Mouse (Mus musculus): ENCODE data around the gene Rbm15b. TPM values are rescaled to one million over a fixed set of nuclear protein-coding genes. Genes with fewer than 3 reads are reported as not detected.

Rbm15b gene
- polyA plus RNA-seq, 1 experiment from 2014 or later, result 1.6 TPM

DNA sequence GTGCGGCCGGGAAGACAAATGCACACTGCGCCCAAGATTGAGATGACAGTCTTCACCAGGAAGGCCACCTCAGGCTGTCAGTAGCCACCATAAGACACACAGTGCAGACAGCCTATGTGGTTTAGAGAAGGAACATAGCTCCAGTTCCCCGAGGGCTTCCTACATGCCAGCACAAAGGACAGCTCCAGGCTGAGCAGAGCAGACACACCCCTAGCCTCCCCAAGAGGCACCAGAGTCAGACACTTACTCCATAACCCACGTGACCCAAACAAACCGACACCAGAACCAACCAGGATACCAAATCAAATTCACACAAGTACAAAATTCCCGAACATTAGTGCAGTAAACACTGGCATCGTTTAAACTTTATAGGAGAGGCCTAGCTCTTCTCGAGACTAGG, 2.1 kb upstream of the Rbm15b start:
- no peak overlapping the region for H3K4me3 ChIP-seq (ENCODE audit: low read depth, low read length)
- no peak overlapping the region for H3K9ac ChIP-seq (ENCODE audit: low read depth, low read length)
- WGBS (ENCODE audit: insufficient replicate concordance), result 79% methylated on average over 9 of the region's 9 CpGs
- H3K4me1 ChIP-seq (ENCODE audit: control insufficient read depth, low read depth, low read length), result peaks cover 54% of the 10 kb centered on the region
- peaks cover 29% of the 10 kb centered on the region for H3K36me3 ChIP-seq (ENCODE audit: control insufficient read depth, insufficient read depth)
- no peak overlapping the region for H3K27ac ChIP-seq (ENCODE audit: low read length)
- ATAC-seq (ENCODE audit: low read depth), result no peak
- H3K9me3 ChIP-seq (replicated peaks; ENCODE audit: control insufficient read depth, low read length), result no peaks in the 10 kb centered on the region
- 0 out of 2 replicates have a peak overlapping the region, but pooled peaks have one; percentile 2 for H3K4me2 ChIP-seq (ENCODE audit: low read depth, low read length)
- no peaks in the 10 kb centered on the region for H3K27me3 ChIP-seq (ENCODE audit: control insufficient read depth, insufficient read depth, low read depth, low read length)

DNA sequence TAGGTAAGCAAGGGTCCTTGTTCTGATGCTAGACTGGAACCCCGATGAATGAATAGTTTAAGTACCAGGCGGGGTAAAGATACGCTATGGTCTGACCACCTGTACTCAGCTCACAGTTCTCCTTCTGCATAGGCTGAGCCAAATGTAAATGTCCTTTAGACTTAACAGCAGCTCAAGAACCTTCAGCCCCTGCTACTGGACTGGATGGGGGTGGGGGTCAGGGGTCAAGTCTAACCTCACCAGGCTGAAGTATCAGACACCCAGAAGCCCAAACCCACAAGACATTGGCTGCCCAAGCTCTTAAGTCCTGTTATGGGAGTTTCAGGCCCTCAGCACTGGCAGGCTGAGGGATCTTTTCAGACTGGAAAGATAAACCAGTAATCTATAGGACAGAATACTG, 1.1 kb upstream of the Rbm15b start:
- no peaks in the 10 kb centered on the region for H3K9me3 ChIP-seq (replicated peaks; ENCODE audit: control insufficient read depth, low read length)
- H3K4me2 ChIP-seq (ENCODE audit: low read depth, low read length), result peak overlapping the region; percentile 89; the same call in 1 of the 2 replicates
- peaks cover 32% of the 10 kb centered on the region for H3K36me3 ChIP-seq (ENCODE audit: control insufficient read depth, insufficient read depth)
- H3K4me3 ChIP-seq (ENCODE audit: low read depth, low read length), result no peak overlapping the region
- 90% methylated on average over 3 of the region's 3 CpGs for WGBS (ENCODE audit: insufficient replicate concordance)
- ATAC-seq (ENCODE audit: low read depth), result no peak
- H3K27ac ChIP-seq (ENCODE audit: low read length), result no peak overlapping the region
- H3K27me3 ChIP-seq (ENCODE audit: control insufficient read depth, insufficient read depth, low read depth, low read length), result no peaks in the 10 kb centered on the region
- H3K4me1 ChIP-seq (ENCODE audit: control insufficient read depth, low read depth, low read length), result peaks cover 58% of the 10 kb centered on the region
- no peak overlapping the region; the same call in 1 of the 2 replicates for H3K9ac ChIP-seq (ENCODE audit: low read depth, low read length)

DNA sequence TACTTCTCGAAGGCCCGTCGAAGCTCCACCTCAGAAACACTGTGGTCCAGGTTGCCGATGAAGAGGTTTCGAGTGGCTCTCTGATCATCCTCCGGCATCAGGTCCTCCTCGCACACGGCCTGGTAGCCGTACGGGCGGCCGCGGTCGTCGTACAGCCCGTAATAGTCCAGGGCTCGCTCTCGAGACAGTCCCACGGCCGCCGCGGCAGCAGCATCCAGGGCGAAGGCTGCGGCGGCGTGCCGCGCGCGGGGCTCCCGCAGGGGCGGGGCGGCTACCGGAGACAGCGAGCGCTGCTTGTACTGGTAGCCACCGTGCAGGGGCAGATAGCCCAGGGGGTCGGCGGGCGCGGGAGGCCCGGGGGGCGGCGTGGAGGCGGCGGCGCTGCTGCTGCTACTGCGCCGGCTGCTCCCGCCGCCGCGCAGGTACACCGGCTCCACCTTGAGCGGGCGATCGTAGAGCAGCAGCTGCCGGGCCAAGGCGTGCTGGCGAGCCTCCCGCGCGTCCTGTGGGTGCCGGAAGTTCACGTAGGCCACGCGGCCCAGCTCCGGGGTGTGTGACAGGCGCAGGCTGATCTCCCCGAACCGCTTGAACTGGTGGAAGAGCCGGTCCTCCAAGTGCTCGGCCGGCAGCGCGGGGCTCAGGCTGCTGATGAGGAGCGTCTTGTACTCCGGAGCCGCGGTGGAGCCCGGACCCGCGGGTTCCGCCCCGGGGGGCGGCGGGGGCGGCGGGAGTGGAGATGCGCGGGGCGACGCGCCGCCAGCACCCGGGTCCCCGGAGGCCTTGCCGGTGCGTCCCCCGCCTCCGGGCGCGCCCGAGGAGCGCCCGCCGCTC, 1.1 kb downstream of the Rbm15b start:
- Histone ChIP-seq H3K27me3 (ENCODE audit: control insufficient read depth, insufficient read depth, low read depth, low read length) (no peaks in the 10 kb centered on the region), H3K36me3 (ENCODE audit: control insufficient read depth, insufficient read depth) (peaks cover 41% of the 10 kb centered on the region), H3K27ac (ENCODE audit: low read length) (peak overlapping the region; percentile 97), H3K9ac (ENCODE audit: low read depth, low read length) (peak overlapping the region; percentile 92), H3K4me3 (ENCODE audit: low read depth, low read length) (peak overlapping the region; percentile 93), H3K4me1 (ENCODE audit: control insufficient read depth, low read depth, low read length) (peaks cover 63% of the 10 kb centered on the region), H3K4me2 (ENCODE audit: low read depth, low read length) (peak overlapping the region; percentile 96), H3K9me3 (replicated peaks; ENCODE audit: control insufficient read depth, low read length) (no peaks in the 10 kb centered on the region)
- under 1% methylated on average over 98 of the region's 107 CpGs for WGBS (ENCODE audit: insufficient replicate concordance)
- peak; percentile 10 for ATAC-seq (ENCODE audit: low read depth)

DNA sequence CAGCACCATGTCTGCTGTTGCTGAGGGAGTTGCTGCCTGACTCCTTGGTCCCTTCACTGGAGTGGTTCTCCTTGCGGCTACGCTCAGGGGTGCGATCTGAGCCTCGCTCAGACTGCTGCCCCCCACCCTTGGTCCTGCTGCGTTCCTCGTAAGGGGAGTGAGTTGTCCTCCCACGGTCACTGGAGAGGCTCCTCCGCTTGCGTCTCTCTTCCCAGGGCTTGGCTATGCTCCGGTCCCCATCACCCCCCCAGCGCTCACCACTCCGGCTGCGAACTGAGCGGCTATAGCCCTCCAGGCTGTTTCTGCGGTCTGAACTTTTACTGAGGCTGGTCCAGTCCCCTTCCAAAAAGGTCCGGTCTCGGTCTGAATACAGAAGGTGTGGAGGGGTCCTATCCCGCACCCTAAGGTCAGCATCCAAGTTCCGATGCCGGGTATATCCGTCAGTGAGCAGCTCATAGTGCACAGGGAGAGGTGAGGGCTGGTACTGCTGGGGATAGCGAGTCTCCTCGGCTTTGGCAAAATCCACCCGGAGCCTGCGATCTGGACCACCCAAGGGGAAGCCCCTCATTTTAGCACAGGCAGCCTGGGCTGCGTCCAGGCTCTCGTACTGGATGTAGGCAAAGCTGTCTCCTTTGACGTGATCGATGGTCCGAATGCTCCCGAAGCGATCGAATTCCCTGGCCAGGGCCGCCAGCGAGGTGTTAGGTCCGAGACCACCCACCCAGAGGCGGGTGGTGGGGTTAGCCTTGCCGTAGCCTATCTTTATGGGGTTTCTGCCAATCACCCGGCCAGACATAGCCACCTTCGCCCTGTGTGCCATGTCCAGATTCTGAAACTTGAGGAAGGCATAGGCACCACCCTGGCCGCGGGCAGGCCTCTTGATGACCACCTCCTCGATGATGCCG, 2.0 kb downstream of the Rbm15b start:
- peak overlapping the region; percentile 92 for H3K9ac ChIP-seq (ENCODE audit: low read depth, low read length)
- H3K27me3 ChIP-seq (ENCODE audit: control insufficient read depth, insufficient read depth, low read depth, low read length), result no peaks in the 10 kb centered on the region
- no peak for ATAC-seq (ENCODE audit: low read depth)
- WGBS (ENCODE audit: insufficient replicate concordance), result 46% methylated on average over 44 of the region's 44 CpGs
- peaks cover 56% of the 10 kb centered on the region for H3K4me1 ChIP-seq (ENCODE audit: control insufficient read depth, low read depth, low read length)
- H3K4me2 ChIP-seq (ENCODE audit: low read depth, low read length), result peak overlapping the region; percentile 96
- no peak overlapping the region for H3K27ac ChIP-seq (ENCODE audit: low read length)
- peaks cover 38% of the 10 kb centered on the region for H3K36me3 ChIP-seq (ENCODE audit: control insufficient read depth, insufficient read depth)
- H3K4me3 ChIP-seq (ENCODE audit: low read depth, low read length), result peak overlapping the region; percentile 93
- no peaks in the 10 kb centered on the region for H3K9me3 ChIP-seq (replicated peaks; ENCODE audit: control insufficient read depth, low read length)

DNA sequence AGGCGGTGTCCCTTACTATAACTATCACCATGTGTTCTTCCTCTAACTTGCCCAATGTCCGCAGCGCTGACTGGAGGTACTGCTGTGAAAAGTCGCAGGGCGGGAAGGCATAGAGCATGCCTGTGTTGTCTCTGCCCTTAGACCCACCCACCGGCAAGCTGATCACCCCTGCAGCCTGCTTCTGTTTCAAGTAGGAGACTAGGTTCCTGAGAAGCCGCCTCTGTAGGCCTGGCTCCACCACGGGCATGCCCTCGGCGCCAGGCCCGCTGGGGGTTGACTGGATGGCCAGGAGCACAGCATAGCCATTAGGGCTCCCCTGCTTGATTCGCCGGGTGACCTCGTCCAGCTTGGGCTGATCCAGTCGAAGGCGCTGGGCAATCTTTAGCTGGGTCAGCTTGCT, 2.9 kb downstream of the Rbm15b start:
- Histone ChIP-seq H3K9ac (ENCODE audit: low read depth, low read length) (peak overlapping the region; percentile 36; the same call in 1 of the 2 replicates), H3K36me3 (ENCODE audit: control insufficient read depth, insufficient read depth) (peaks cover 28% of the 10 kb centered on the region), H3K27ac (ENCODE audit: low read length) (no peak overlapping the region), H3K27me3 (ENCODE audit: control insufficient read depth, insufficient read depth, low read depth, low read length) (no peaks in the 10 kb centered on the region), H3K4me3 (ENCODE audit: low read depth, low read length) (peak overlapping the region; percentile 93), H3K4me2 (ENCODE audit: low read depth, low read length) (peak overlapping the region; percentile 96), H3K9me3 (replicated peaks; ENCODE audit: control insufficient read depth, low read length) (no peaks in the 10 kb centered on the region), H3K4me1 (ENCODE audit: control insufficient read depth, low read depth, low read length) (peaks cover 48% of the 10 kb centered on the region)
- 68% methylated on average over 16 of the region's 16 CpGs for WGBS (ENCODE audit: insufficient replicate concordance)
- no peak for ATAC-seq (ENCODE audit: low read depth)

DNA sequence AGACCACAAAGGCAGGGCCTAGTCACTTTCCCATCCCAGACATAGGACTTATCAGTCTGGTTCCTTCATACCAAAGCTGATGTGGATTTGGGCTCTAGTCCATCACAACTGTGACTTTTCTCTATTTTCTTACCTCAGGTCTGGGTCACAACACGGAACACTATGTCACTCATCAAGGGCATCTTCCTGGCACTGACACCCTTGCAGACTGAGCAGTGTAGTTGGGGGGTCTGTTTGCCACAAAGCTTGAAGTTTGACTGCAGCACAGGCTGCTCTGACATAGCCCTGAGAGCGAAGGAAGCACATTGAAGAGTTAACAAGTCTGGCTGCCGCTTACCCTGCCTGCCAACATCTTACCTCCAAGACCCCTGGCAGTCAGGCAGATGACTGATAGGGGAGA, 4.1 kb downstream of the Rbm15b start:
- no peak for ATAC-seq (ENCODE audit: low read depth)
- H3K4me1 ChIP-seq (ENCODE audit: control insufficient read depth, low read depth, low read length), result peaks cover 36% of the 10 kb centered on the region
- no peaks in the 10 kb centered on the region for H3K27me3 ChIP-seq (ENCODE audit: control insufficient read depth, insufficient read depth, low read depth, low read length)
- 75% methylated on average over 3 of the region's 3 CpGs for WGBS (ENCODE audit: insufficient replicate concordance)
- H3K4me2 ChIP-seq (ENCODE audit: low read depth, low read length), result peak overlapping the region; percentile 11; the same call in 1 of the 2 replicates
- no peak overlapping the region for H3K4me3 ChIP-seq (ENCODE audit: low read depth, low read length)
- no peaks in the 10 kb centered on the region for H3K9me3 ChIP-seq (replicated peaks; ENCODE audit: control insufficient read depth, low read length)
- H3K36me3 ChIP-seq (ENCODE audit: control insufficient read depth, insufficient read depth), result peaks cover 16% of the 10 kb centered on the region
- no peak overlapping the region for H3K9ac ChIP-seq (ENCODE audit: low read depth, low read length)
- peak overlapping the region; percentile 7; the same call in 1 of the 2 replicates for H3K27ac ChIP-seq (ENCODE audit: low read length)

DNA sequence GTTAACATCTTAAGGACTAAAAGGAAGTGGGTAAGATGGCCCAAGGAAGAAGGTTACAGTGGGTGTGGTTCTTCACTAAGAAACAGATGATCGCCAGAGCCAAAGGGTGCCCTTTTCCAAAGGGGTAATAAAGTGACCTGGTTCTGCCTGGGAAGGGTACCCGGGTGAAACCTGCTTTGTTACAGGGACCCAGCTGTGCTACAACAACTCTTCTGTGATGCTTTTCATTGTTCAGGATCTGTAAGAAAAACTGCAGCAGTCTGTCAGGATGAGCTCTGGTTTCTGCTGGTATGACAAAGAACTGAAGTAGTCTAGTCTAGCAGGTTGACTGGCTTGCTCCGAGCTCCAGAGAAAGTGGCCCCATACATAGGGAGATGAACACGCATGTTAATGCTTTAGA, 5.1 kb downstream of the Rbm15b start:
- Histone ChIP-seq H3K4me2 (ENCODE audit: low read depth, low read length) (no peak overlapping the region), H3K9me3 (replicated peaks; ENCODE audit: control insufficient read depth, low read length) (no peaks in the 10 kb centered on the region), H3K36me3 (ENCODE audit: control insufficient read depth, insufficient read depth) (peaks cover 14% of the 10 kb centered on the region), H3K9ac (ENCODE audit: low read depth, low read length) (no peak overlapping the region), H3K27me3 (ENCODE audit: control insufficient read depth, insufficient read depth, low read depth, low read length) (no peaks in the 10 kb centered on the region), H3K4me3 (ENCODE audit: low read depth, low read length) (no peak overlapping the region), H3K27ac (ENCODE audit: low read length) (no peak overlapping the region), H3K4me1 (ENCODE audit: control insufficient read depth, low read depth, low read length) (peaks cover 28% of the 10 kb centered on the region)
- 57% methylated on average over 4 of the region's 4 CpGs for WGBS (ENCODE audit: insufficient replicate concordance)
- no peak for ATAC-seq (ENCODE audit: low read depth)

DNA sequence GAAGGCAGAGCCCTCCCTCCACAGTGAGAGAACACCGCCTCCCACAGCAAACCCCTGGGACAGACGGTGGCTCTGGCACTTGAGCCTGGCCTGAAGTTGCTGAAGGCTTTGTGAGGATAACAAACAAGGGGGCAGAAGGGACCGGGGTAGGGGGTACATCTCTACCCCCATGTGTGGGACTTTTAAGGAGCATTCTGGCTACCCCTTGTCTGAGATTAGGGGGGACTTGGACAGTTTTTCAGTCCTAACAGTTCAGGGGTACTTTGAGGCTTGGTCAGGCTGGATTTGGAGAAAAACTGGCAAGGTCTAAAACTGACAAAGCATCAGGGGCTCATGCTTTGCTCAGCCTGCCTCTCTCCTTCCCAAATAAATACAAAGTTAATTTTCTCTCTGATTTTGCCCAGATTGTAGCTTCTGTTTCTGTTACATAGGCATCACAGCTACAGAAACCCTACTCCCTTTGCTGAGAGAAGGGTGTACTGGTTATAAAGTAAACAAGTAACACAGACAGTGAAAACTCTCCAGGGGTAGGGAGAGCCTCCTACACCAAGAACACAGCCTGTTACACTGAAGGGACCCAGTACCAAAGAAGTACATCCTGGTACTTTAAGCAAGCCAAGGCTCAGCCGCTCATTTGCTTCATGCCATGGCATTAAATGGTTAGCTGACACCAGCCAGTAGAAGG, 6.0 kb downstream of the Rbm15b start:
- Histone ChIP-seq H3K27ac (ENCODE audit: low read length) (no peak overlapping the region), H3K27me3 (ENCODE audit: control insufficient read depth, insufficient read depth, low read depth, low read length) (no peaks in the 10 kb centered on the region), H3K4me1 (ENCODE audit: control insufficient read depth, low read depth, low read length) (peaks cover 28% of the 10 kb centered on the region), H3K4me3 (ENCODE audit: low read depth, low read length) (no peak overlapping the region), H3K9ac (ENCODE audit: low read depth, low read length) (no peak overlapping the region), H3K9me3 (replicated peaks; ENCODE audit: control insufficient read depth, low read length) (no peaks in the 10 kb centered on the region), H3K4me2 (ENCODE audit: low read depth, low read length) (no peak overlapping the region), H3K36me3 (ENCODE audit: control insufficient read depth, insufficient read depth) (peaks cover 20% of the 10 kb centered on the region)
- no peak for ATAC-seq (ENCODE audit: low read depth)
- 70% methylated on average over 4 of the region's 4 CpGs for WGBS (ENCODE audit: insufficient replicate concordance)
